Mouse (Mus musculus): ENCODE data around the gene Lrrc7. TPM values are rescaled to one million over a fixed set of nuclear protein-coding genes. Genes with fewer than 3 reads are reported as not detected.

Lrrc7 gene
- polyA plus RNA-seq, 1 experiment: not detected

- no peaks in the 10 kb centered on the region for H3K4me1 ChIP-seq (ENCODE audit: control insufficient read depth, insufficient read depth, low read length)
- no peak for TF ChIP-seq CTCF (IDR thresholded peaks at IDR 0.05; ENCODE audit: low read depth, low read length)
- no peak for TF ChIP-seq EP300 (IDR thresholded peaks at IDR 0.05; ENCODE audit: insufficient read depth, low read depth, low read length)
- H3K9ac ChIP-seq (ENCODE audit: low read depth, poor library complexity, severe bottlenecking): no peak overlapping the region
- no peak overlapping the region for H3K27ac ChIP-seq (ENCODE audit: insufficient read depth, low read length)
- H3K27me3 ChIP-seq (ENCODE audit: control insufficient read depth, insufficient read depth, low read length, poor library complexity, severe bottlenecking): peaks cover 18% of the 10 kb centered on the region
- no peaks in the 10 kb centered on the region for H3K36me3 ChIP-seq (ENCODE audit: control insufficient read depth, insufficient read depth, low read length, poor library complexity, severe bottlenecking)
- H3K9me3 ChIP-seq (replicated peaks; ENCODE audit: control insufficient read depth, insufficient read depth, low read length, poor library complexity, severe bottlenecking): no peaks in the 10 kb centered on the region
- no peak overlapping the region for H3K4me3 ChIP-seq (ENCODE audit: low read depth, low read length)
Measured at GRCm38 (mm10) chr3:158559691-158560650, 2.0 kb downstream of the Lrrc7 start.

GRCm38 (mm10) chr3:158559131-158559658 lies 2.8 kb downstream of the Lrrc7 start:
- H3K9ac ChIP-seq (ENCODE audit: low read depth, poor library complexity, severe bottlenecking): no peak overlapping the region
- peaks cover 18% of the 10 kb centered on the region for H3K27me3 ChIP-seq (ENCODE audit: control insufficient read depth, insufficient read depth, low read length, poor library complexity, severe bottlenecking)
- no peak overlapping the region for H3K27ac ChIP-seq (ENCODE audit: insufficient read depth, low read length)
- H3K36me3 ChIP-seq (ENCODE audit: control insufficient read depth, insufficient read depth, low read length, poor library complexity, severe bottlenecking): no peaks in the 10 kb centered on the region
- H3K9me3 ChIP-seq (replicated peaks; ENCODE audit: control insufficient read depth, insufficient read depth, low read length, poor library complexity, severe bottlenecking): no peaks in the 10 kb centered on the region
- no peak for TF ChIP-seq CTCF (IDR thresholded peaks at IDR 0.05; ENCODE audit: low read depth, low read length)
- no peak for TF ChIP-seq POLR2A (IDR thresholded peaks at IDR 0.05; ENCODE audit: insufficient read depth, low read length)
- no peak for TF ChIP-seq EP300 (IDR thresholded peaks at IDR 0.05; ENCODE audit: insufficient read depth, low read depth, low read length)
- H3K4me1 ChIP-seq (ENCODE audit: control insufficient read depth, insufficient read depth, low read length): no peaks in the 10 kb centered on the region
- no peak overlapping the region for H3K4me3 ChIP-seq (ENCODE audit: low read depth, low read length)

DNA sequence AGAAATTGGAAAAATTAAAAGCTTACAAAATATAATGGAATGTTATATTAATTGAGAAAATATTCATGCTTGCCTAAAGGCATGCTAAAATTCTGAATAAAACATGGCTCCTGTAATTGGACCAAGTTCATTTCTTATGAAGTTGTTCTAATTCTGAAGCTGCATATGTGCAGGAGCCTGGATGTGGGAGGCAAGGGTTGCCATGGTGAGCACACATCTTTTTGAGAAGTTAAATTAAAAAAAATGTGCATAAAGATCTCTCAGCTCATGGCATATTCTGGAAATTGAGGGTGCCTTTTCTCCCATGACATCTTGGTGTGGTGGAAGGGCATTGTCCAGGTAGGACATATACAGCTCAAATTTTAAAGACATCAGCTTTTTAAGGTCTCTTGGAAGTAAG lies 3.4 kb downstream of the Lrrc7 start:
- Histone ChIP-seq H3K36me3 (ENCODE audit: control insufficient read depth, insufficient read depth, low read length, poor library complexity, severe bottlenecking) (no peaks in the 10 kb centered on the region), H3K4me3 (ENCODE audit: low read depth, low read length) (no peak overlapping the region), H3K9me3 (replicated peaks; ENCODE audit: control insufficient read depth, insufficient read depth, low read length, poor library complexity, severe bottlenecking) (no peaks in the 10 kb centered on the region), H3K27ac (ENCODE audit: insufficient read depth, low read length) (no peak overlapping the region), H3K4me1 (ENCODE audit: control insufficient read depth, insufficient read depth, low read length) (no peaks in the 10 kb centered on the region), H3K27me3 (ENCODE audit: control insufficient read depth, insufficient read depth, low read length, poor library complexity, severe bottlenecking) (peaks cover 18% of the 10 kb centered on the region), H3K9ac (ENCODE audit: low read depth, poor library complexity, severe bottlenecking) (no peak overlapping the region)
- no peak for TF ChIP-seq EP300 (IDR thresholded peaks at IDR 0.05; ENCODE audit: insufficient read depth, low read depth, low read length)
- TF ChIP-seq CTCF (IDR thresholded peaks at IDR 0.05; ENCODE audit: low read depth, low read length): no peak
- TF ChIP-seq POLR2A (IDR thresholded peaks at IDR 0.05; ENCODE audit: insufficient read depth, low read length): no peak

DNA sequence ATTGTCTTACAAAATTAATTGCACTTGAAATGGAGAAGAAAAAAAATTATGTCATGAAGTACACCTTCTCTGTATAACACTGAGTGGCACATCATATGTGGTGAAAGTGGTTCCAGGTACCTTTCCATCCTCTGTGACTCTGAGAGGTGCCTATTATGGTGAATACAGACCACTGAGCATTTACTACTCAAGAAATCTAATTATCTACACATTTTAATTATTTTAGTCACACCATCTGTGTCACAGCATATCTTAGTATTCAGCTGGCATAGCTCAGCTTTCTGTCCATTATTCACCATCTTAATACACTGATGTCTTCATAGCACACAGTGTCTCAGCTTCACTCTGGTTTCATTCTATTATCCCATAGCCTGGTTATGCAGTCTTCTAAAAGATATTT lies 7.7 kb downstream of the Lrrc7 start:
- Histone ChIP-seq H3K9me3 (replicated peaks; ENCODE audit: control insufficient read depth, insufficient read depth, low read length, poor library complexity, severe bottlenecking) (no peaks in the 10 kb centered on the region), H3K4me1 (ENCODE audit: control insufficient read depth, insufficient read depth, low read length) (no peaks in the 10 kb centered on the region), H3K36me3 (ENCODE audit: control insufficient read depth, insufficient read depth, low read length, poor library complexity, severe bottlenecking) (no peaks in the 10 kb centered on the region), H3K27me3 (ENCODE audit: control insufficient read depth, insufficient read depth, low read length, poor library complexity, severe bottlenecking) (no peaks in the 10 kb centered on the region), H3K4me3 (ENCODE audit: low read depth, low read length) (no peak overlapping the region), H3K27ac (ENCODE audit: insufficient read depth, low read length) (no peak overlapping the region), H3K9ac (ENCODE audit: low read depth, poor library complexity, severe bottlenecking) (no peak overlapping the region)
- TF ChIP-seq EP300 (IDR thresholded peaks at IDR 0.05; ENCODE audit: insufficient read depth, low read depth, low read length): no peak
- TF ChIP-seq CTCF (IDR thresholded peaks at IDR 0.05; ENCODE audit: low read depth, low read length): no peak
- TF ChIP-seq POLR2A (IDR thresholded peaks at IDR 0.05; ENCODE audit: insufficient read depth, low read length): no peak

GRCm38 (mm10) chr3:158552105-158552504 lies 9.9 kb downstream of the Lrrc7 start:
- no peak overlapping the region for H3K27ac ChIP-seq (ENCODE audit: insufficient read depth, low read length)
- no peaks in the 10 kb centered on the region for H3K27me3 ChIP-seq (ENCODE audit: control insufficient read depth, insufficient read depth, low read length, poor library complexity, severe bottlenecking)
- no peak overlapping the region for H3K4me3 ChIP-seq (ENCODE audit: low read depth, low read length)
- H3K9ac ChIP-seq (ENCODE audit: low read depth, poor library complexity, severe bottlenecking): no peak overlapping the region
- H3K4me1 ChIP-seq (ENCODE audit: control insufficient read depth, insufficient read depth, low read length): no peaks in the 10 kb centered on the region
- TF ChIP-seq EP300 (IDR thresholded peaks at IDR 0.05; ENCODE audit: insufficient read depth, low read depth, low read length): no peak
- TF ChIP-seq CTCF (IDR thresholded peaks at IDR 0.05; ENCODE audit: low read depth, low read length): no peak
- TF ChIP-seq POLR2A (IDR thresholded peaks at IDR 0.05; ENCODE audit: insufficient read depth, low read length): no peak
- H3K36me3 ChIP-seq (ENCODE audit: control insufficient read depth, insufficient read depth, low read length, poor library complexity, severe bottlenecking): no peaks in the 10 kb centered on the region
- H3K9me3 ChIP-seq (replicated peaks; ENCODE audit: control insufficient read depth, insufficient read depth, low read length, poor library complexity, severe bottlenecking): no peaks in the 10 kb centered on the region

- no peaks in the 10 kb centered on the region for H3K9me3 ChIP-seq (replicated peaks; ENCODE audit: control insufficient read depth, insufficient read depth, low read length, poor library complexity, severe bottlenecking)
- no peak overlapping the region for H3K9ac ChIP-seq (ENCODE audit: low read depth, poor library complexity, severe bottlenecking)
- H3K27ac ChIP-seq (ENCODE audit: insufficient read depth, low read length): no peak overlapping the region
- TF ChIP-seq EP300 (IDR thresholded peaks at IDR 0.05; ENCODE audit: insufficient read depth, low read depth, low read length) (no peak), CTCF (IDR thresholded peaks at IDR 0.05; ENCODE audit: low read depth, low read length) (no peak)
- H3K27me3 ChIP-seq (ENCODE audit: control insufficient read depth, insufficient read depth, low read length, poor library complexity, severe bottlenecking): no peaks in the 10 kb centered on the region
- no peaks in the 10 kb centered on the region for H3K4me1 ChIP-seq (ENCODE audit: control insufficient read depth, insufficient read depth, low read length)
- H3K36me3 ChIP-seq (ENCODE audit: control insufficient read depth, insufficient read depth, low read length, poor library complexity, severe bottlenecking): no peaks in the 10 kb centered on the region
- no peak overlapping the region for H3K4me3 ChIP-seq (ENCODE audit: low read depth, low read length)
Measured at GRCm38 (mm10) chr3:158543481-158543880, 18.5 kb downstream of the Lrrc7 start.

Measured in ES-Bruce4 (cell line).